In genomic region chr2:157805091-157805490, GRCm38 (mm10) we compare ENCODE assay signal across 13 mouse cellular contexts.
DNase-seq lines count a peak whose midpoint lies in the region; ATAC-seq and TF ChIP-seq lines count a peak whose summit lies in the region.
"Had no signal": no experiment of that assay in that cellular context is flagged by ENCODE, and none has a peak within 500 bp of the region (broad histone marks: within the 10 kb centered on the region; RNA-seq: fewer than 3 reads in every experiment).

No protein-coding gene starts in this region.

- ATAC-seq in heart, embryonic 12.5 days (ENCODE audit: insufficient number of reproducible peaks, low FRiP score): no peak
- no peak for ATAC-seq in forebrain, embryonic 13.5 days
- no peak for ATAC-seq in midbrain, embryonic 15.5 days (replicated peaks)
- no peak for ATAC-seq in erythroblast, adult 5-6 weeks (replicated peaks; ENCODE audit: low FRiP score, poor library complexity, severe bottlenecking)

- H3K9ac ChIP-seq in heart, embryonic 12.5 days: no peak overlapping the region
- peak overlapping the region; percentile 30; the same call in 1 of the 2 replicates for H3K9ac ChIP-seq in forebrain, embryonic 13.5 days
- H3K9ac ChIP-seq in midbrain, embryonic 15.5 days: 0 out of 2 replicates have a peak overlapping the region, but pooled peaks have one; percentile 5
- H3K9ac ChIP-seq: stomach, embryonic 15.5 days had no signal

- peak; percentile 20 to 25 for DNase-seq in heart, adult 18-20 months
- peak in 1 of 2 experiments; percentile 20 for DNase-seq in left cerebral cortex, adult 2 months (ENCODE audit: extremely low spot score in 1 of 2, low spot score in 2 of 2)
- no peak for DNase-seq in left cerebral cortex, postnatal 10 days (ENCODE audit: extremely low spot score in 1 of 2, low spot score in 2 of 2)
- DNase-seq: cerebellum, adult 9-11 months; kidney, adult 2 months; right cerebral cortex, postnatal 4 days had no signal

- no peak overlapping the region for H3K4me2 ChIP-seq in heart, embryonic 12.5 days
- H3K4me2 ChIP-seq in forebrain, embryonic 13.5 days: no peak overlapping the region
- no peak overlapping the region for H3K4me2 ChIP-seq in midbrain, embryonic 15.5 days
- H3K4me2 ChIP-seq: stomach, embryonic 15.5 days had no signal

- intact Hi-C loops in left cerebral cortex, adult 2 months (cut with DNase I): loop anchor here (2.0 to 10.0 kb wide), 5 partner anchors 28 to 170 kb away; partner anchors contain the start of gene Vstm2l
- intact Hi-C loops in left cerebral cortex, postnatal 10 days (cut with DNase I): no loop called here

- TF ChIP-seq CTCF in left cerebral cortex, adult 2 months (IDR thresholded peaks at IDR 0.05): no peak

- H3K4me3 ChIP-seq in heart, embryonic 12.5 days: no peak overlapping the region
- H3K4me3 ChIP-seq in left cerebral cortex, adult 2 months: no peak overlapping the region
- no peak overlapping the region for H3K4me3 ChIP-seq in forebrain, embryonic 13.5 days
- H3K4me3 ChIP-seq in midbrain, embryonic 15.5 days: no peak overlapping the region
- H3K4me3 ChIP-seq: myocyte; stomach, embryonic 15.5 days had no signal

- peaks cover 7% of the 10 kb centered on the region for H3K36me3 ChIP-seq in heart, embryonic 12.5 days
- no peaks in the 10 kb centered on the region; the same call in 1 of the 2 replicates for H3K36me3 ChIP-seq in forebrain, embryonic 13.5 days (ENCODE audit: poor library complexity, severe bottlenecking)
- no peaks in the 10 kb centered on the region for H3K36me3 ChIP-seq in midbrain, embryonic 15.5 days (replicated peaks)
- H3K36me3 ChIP-seq: stomach, embryonic 15.5 days had no signal

- no peaks in the 10 kb centered on the region for H3K9me3 ChIP-seq in heart, embryonic 12.5 days (replicated peaks)
- H3K9me3 ChIP-seq in forebrain, embryonic 13.5 days (replicated peaks): no peaks in the 10 kb centered on the region
- H3K9me3 ChIP-seq in midbrain, embryonic 15.5 days: no peaks in the 10 kb centered on the region
- H3K9me3 ChIP-seq: stomach, embryonic 15.5 days had no signal

- peaks cover 55% of the 10 kb centered on the region for H3K4me1 ChIP-seq in heart, embryonic 12.5 days (replicated peaks)
- H3K4me1 ChIP-seq in forebrain, embryonic 13.5 days: peaks cover 60% of the 10 kb centered on the region
- peaks cover 77% of the 10 kb centered on the region for H3K4me1 ChIP-seq in midbrain, embryonic 15.5 days
- H3K4me1 ChIP-seq: stomach, embryonic 15.5 days had no signal

- 68% methylated on average over 3 of the region's 3 CpGs for WGBS in heart, embryonic 12.5 days
- 57% methylated on average over 3 of the region's 3 CpGs for WGBS in forebrain, embryonic 13.5 days
- 43% methylated on average over 3 of the region's 3 CpGs for WGBS in midbrain, embryonic 15.5 days

- 0 out of 2 replicates have a peak, but pooled peaks cover 6% of the 10 kb centered on the region for H3K27me3 ChIP-seq in heart, embryonic 12.5 days (replicated peaks)
- H3K27me3 ChIP-seq in forebrain, embryonic 13.5 days: no peaks in the 10 kb centered on the region
- no peaks in the 10 kb centered on the region for H3K27me3 ChIP-seq in midbrain, embryonic 15.5 days (replicated peaks)
- H3K27me3 ChIP-seq: stomach, embryonic 15.5 days had no signal

- no peak overlapping the region for H3K27ac ChIP-seq in heart, embryonic 12.5 days (ENCODE audit: poor library complexity, severe bottlenecking)
- peak overlapping the region; percentile 83 for H3K27ac ChIP-seq in left cerebral cortex, adult 2 months
- H3K27ac ChIP-seq in forebrain, embryonic 13.5 days: peak overlapping the region; percentile 40; the same call in 1 of the 2 replicates
- H3K27ac ChIP-seq in midbrain, embryonic 15.5 days: peak overlapping the region; percentile 63
- H3K27ac ChIP-seq: macrophage; stomach, embryonic 15.5 days had no signal

Comparison
In these comparisons a context has a peak if more than half of its experiments do, and no peak if none do; other contexts are left out.
1. DNase-seq: peak in heart, adult 18-20 months (2 of 2); none in left cerebral cortex, postnatal 10 days (0 of 2).